ENCODE assay signal across 1 mouse cellular context in genomic region chr9:70543048-70543880, GRCm38 (mm10).
TF ChIP-seq lines count a peak whose summit lies in the region.

No protein-coding gene starts in this region.

TF ChIP-seq in CH12.LX, 34 proteins besides CTCF, POLR2A, EP300 and RAD21 (continued from another document):
- TF ChIP-seq MYC (IDR thresholded peaks at IDR 0.05; ENCODE audit: low read depth, low read length), result 0 out of 2 replicates have a peak, but pooled peaks have one; percentile 61
- TF ChIP-seq MAX (IDR thresholded peaks at IDR 0.05; ENCODE audit: low read length), result peak; percentile 19; the same call in 1 of the 2 replicates
- TF ChIP-seq TBP (conservative IDR thresholded peaks at IDR 0.05; ENCODE audit: low read depth, low read length), result 0 out of 2 replicates have a peak, but pooled peaks have one; percentile 13
